Mouse (Mus musculus) layer of hippocampus, postnatal 10 days (tissue): Measurements from ENCODE around the gene 1700014D04Rik. TPM values are rescaled to one million over a fixed set of nuclear protein-coding genes. Genes with fewer than 3 reads are reported as not detected.
"Not testable (repeated sequence)": the region's sequence is repeated elsewhere in the genome, so short reads cannot be mapped to it uniquely, and the experiment has no call there.

Source experiments
- DNase-seq, 2 experiments: peaks; one replicate each; pipeline ENCODE4 v3.0.0; 2021; ENCODE audit warnings: low spot score in 2 of 2
- long read RNA-seq: library from polyadenylated mRNA; stranded (forward); transcript quantifications from one replicate; pipeline ENCODE4 v2.0.0, GENCODE M21; 2023
- total RNA-seq, 2 experiments: library from RNA; stranded (reverse); gene quantifications; 2 replicates each; pipeline ENCODE4 v1.2.3; 2021

1700014D04Rik gene
- total RNA-seq, result 1 to 10 TPM in 1 of 2 experiments, under 1 TPM in 1; 0.56 to 1.2 TPM
- long read RNA-seq, result 0 reads

DNA sequence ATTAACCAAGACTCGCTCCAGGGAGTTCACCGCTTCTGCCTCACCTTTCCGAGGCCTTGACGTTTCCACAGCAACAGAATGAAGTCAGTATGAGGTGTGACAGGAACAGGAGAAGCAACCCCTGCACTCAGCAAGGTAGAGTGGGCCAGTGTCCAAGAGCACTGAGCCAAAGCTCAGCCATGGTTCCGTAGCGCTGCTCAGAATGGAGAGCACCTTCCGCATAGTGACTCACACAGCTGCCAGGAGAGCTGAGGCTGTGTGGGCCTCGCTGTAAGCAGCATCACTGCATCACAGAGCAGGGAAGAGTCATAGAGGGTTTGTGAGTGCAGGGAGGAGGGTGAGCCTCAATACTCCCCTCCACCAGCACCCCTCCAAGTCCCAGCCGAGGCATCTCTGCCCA, at the start of gene 1700014D04Rik:
Gene 1700014D04Rik (minus strand): TSS at position 42 of the 400 bp plus-strand sequence.
- DNase-seq, result no peak

DNA sequence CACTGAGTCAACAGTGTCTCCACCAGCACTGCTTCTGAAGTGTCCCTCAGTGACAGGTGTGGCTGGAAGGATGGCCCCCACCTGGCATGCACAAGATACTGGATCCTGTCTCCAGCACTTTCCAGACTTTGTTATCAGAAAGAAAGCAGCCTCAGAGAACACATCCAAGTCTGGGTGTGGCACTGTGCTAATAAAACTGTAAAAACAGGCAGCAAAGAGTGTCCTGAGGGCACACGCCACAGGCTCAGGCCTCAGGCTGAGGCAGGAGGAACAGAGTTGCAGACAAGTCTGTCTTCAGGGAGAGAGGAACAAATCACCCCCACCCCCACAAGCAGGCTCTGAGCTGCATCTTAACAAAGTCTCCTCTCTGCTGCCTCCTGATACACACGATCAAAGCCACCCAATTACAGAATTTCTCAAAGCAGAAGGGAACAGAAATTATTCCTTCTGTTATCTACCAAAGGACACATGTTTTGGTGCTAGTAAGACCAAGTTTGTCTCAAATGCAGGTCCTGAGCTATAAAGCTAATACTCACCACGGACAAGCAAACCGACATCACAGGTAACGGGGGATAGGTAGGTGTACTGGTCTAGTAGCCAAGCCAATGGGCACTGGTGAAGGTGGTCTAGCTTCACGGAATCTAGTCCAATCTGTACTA, 49.4 kb upstream of the 1700014D04Rik start:
- DNase-seq, result no peak

- no peak for DNase-seq
Observed at GRCm38 (mm10) chr13:59794786-59795185, 48.2 kb upstream of the 1700014D04Rik start.

- DNase-seq, result no peak
Observed at GRCm38 (mm10) chr13:59782145-59782544, 35.6 kb upstream of the 1700014D04Rik start, which contains the start of gene Gm49354. Gene Gm49354 (minus strand): TSS chr13:59782245.

DNA sequence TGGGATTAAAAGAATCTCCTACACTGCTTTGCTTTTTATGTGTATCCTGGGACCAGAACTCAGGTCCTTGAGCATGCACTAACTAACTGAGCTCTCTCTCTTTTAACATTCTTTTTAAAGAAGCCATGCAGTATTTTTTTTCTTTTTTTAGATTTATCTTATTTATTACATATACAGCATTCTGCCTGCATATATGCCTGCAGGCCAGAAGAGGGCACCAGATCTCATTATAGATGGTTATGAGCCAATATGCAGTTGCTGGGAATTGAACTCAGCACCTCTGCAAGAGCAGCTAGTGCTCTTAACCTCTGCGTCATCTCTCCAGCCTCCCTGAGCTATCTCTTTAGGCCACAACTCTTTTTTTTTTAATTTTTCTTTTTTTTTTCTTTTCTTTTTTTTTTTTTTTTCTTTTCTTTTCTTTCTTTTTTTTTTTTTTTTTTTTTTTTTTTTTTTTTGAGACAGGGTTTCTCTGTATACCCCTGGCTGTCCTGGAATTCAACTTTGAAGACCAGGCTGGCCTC, 33.3 kb upstream of the 1700014D04Rik start:
- not testable (repeated sequence) for DNase-seq

DNA sequence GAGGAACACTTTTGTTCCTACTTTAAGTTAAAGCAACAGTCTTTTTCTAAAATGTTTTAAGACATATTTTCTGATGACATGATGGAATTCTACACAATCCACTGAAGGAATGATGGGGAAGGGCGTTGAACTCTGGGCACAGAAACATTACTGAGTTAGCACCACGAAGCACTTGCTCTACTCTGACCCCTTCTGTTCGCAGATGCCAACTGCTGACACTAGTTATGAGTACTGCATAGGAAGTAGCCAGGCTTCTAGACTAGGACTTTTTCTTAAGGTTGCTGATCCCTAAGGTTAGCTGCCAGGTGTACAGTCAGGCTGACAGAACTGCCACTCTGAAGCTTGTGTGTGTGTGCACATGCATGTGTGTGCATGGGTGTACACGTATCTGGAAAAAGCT, 32.7 kb upstream of the 1700014D04Rik start:
- DNase-seq, result no peak

DNA sequence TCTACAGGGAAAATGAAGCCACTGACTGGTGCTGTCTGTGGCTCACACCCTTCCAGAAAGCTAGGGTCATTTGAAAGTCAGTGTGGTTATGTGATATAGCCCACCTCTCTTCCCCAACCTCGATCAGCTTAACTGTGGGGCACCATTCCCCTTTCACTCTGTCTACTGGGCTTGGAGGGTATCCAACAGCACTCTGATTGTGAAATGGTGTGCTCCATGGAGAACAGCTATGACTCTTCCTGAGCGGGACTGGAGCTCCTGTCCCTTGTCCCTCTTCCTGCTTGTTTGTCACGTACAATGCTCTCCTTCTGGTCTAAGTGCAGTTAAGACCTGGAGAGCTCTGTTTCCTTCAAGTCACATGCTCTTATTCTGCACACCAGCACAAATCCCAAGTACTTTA, 28.6 kb upstream of the 1700014D04Rik start:
- DNase-seq, result no peak

GRCm38 (mm10) chr13:59771257-59771656, 24.7 kb upstream of the 1700014D04Rik start:
- peak; percentile 53 to 65 for DNase-seq

DNA sequence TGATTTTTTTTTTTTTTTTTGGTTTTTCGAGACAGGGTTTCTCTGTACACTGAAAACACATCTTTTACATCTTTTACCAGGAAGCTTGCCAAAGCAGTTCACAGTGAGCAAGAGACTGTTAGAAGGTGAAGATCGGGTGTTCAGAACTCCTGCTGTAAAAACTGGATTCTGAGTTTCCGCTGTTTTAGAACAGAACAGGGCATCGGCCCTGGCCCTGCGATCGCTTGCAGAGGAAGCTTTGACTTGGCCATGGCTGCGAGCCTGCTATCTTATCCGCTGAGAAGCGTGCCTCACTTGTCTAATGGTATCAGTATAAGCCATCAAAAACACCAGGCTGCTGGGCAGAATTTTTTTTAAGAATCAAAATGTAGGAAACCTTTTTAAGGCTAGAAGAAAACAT, 24.3 kb upstream of the 1700014D04Rik start:
- peak in 1 of 2 experiments; percentile 21 for DNase-seq

DNA sequence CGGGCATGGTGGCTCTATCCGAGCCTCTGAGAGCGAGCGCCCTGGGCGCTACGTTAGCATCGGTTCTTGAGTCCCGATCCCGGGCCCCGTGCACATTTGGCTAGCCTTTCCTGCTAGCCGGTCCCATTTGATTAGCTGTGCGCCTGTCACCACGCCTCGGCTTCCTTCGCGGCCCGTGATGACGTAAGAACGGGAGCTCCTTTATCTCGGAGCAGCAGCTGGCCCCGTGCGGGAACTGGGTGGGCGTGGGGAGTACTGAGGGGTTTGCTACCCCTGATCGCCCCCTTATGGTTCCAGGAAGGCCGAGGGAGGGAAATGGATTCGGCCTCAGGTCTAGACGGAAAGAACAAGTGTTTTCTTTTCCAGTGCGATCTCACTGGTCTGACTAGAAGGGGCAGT, 23.6 kb upstream of the 1700014D04Rik start:
- DNase-seq, result peak; percentile 82 to 86

DNA sequence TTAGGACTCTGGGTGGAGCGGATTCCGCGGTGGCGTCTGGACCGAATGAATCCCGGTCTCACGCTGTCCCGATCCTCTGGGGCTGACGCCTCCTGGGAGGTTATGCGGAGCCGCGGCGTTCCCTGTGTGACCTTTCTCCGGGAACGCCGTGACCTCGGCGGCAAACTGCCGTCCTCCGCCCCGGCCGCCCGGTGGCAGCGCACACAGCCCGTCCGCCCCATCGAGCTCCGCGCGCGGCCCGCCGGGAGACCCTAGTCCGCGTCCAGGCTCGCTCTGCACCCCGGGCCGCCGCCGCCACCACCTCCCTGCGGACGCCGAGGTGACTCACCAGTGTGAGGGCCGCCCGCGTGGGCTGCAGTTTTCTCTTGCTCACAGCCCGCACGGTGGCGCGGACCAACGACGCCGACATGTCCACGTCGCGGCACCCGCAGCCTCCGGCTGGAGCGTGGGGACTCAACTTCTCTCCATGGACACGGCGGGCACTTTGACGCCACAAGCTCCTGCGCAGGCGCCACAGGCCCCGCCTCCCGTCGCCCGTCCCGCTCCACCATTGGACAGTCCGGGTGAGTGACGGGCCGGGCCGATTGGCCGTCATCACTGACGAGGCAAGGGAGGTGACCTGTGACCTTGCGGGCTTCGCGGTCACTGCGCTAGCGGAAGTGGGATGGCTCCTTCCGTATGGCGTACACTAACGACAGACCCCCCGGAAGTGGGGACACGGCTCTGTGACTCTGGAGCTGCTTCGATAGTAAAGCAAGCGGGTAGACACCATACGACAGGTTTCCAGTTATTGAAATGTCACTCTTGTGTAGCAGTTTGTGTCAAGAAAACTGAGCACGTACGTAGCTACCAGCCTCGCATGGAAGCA, 23.0 kb upstream of the 1700014D04Rik start, which contains the start of gene Isca1:
Gene Isca1 (minus strand): TSS at position 515 of the 868 bp plus-strand sequence.
- peak; percentile 99 to 100 for DNase-seq

DNA sequence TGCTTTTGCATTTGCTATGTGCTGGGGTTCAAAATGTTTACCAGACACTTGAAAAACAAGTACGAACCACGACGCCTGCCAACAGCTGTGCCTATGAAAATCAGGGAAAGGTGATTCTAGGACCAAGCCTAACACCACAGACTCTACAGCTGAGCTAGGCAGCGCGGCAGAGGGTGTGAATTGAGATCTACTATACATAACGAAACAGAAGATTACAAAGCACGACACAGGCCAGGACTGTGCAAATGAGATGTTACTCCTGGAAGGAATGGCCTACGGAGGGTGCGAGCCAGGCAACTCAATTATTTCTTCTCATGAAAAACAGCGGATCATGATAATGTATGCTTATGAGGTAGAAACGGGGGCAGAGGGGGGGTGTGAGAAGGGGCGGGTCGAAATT, 22.0 kb upstream of the 1700014D04Rik start:
- DNase-seq, result no peak

DNA sequence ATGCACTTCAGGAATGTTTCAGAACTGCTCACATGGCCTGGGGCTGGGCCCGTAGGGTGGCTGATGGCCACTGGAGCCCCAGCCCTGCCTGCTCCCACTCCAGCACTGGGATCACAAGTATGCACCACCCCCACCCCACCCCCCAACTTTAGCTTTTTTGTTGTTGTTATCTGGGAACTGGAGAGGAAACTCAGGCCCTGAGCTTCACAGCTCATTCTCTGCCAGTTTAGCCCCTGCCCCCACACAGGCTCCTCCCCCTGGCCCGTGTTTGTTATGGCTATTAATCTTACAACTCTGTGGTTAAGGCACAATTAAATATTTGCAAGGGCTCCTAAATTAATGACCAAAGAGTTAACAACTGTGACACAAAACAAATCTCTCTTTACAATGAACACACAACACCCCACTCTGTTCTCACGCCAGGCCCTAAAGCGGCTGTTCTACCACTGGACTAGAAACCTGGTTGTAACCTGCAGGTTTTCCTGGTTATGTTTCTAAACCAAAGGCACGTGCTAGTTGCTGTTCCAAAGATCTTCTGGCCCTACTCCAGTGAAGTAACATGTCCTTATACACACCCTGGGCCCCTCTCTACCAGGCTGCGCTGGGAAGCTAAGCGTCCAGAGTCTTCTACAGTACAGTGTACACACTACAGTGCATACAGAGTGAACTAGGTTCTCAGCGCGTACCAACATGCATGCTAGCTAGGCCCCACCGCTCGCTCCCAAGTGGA, 20.4 kb upstream of the 1700014D04Rik start:
- DNase-seq, result no peak

- DNase-seq, result no peak
Observed at GRCm38 (mm10) chr13:59762791-59763190, 16.2 kb upstream of the 1700014D04Rik start.

DNA sequence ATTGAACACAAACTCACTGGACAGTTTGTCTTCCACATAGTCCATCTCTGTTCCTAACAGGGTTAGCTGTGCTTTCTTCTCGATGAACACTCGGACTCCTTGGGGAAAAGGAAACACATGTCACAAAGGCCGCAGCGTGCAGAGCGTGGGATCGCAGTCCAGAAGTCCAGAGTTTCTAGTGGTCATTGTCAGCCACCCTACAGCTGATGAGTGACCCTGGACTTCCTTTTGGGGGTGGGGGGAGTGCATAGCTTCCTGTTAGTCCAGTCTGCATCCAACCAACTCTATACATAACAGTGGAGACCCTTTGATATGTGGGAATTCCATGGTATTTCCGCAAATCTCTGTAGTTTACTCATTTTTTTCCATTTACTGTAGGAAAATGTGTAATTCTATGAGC, 10.4 kb upstream of the 1700014D04Rik start:
- DNase-seq, result no peak

GRCm38 (mm10) chr13:59750310-59750709, 3.8 kb upstream of the 1700014D04Rik start:
- DNase-seq, result no peak

- DNase-seq, result no peak
Observed at GRCm38 (mm10) chr13:59746164-59746563, 388 bp downstream of the 1700014D04Rik start.

- DNase-seq, result no peak
Observed at GRCm38 (mm10) chr13:59745462-59745861, 1.1 kb downstream of the 1700014D04Rik start.

DNA sequence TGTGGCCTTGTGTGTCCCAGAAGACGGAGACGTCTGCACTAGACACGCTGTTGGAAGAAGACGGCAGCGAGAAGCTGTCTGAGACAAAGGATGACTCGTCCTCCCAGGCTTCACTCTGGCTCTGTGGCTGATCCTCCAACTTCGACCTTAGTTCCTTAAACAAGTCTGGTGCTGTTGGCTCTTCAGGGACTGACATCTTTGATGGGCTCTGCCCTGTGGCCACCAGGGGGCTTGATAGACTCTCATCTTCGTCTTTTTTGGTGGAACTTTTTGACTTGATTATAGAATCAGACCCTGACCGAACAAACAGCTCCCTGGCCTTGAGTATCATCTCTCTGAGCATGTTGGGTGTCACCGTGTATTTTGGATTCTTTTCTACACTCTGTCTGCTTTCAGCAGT, 4.9 kb downstream of the 1700014D04Rik start:
- no peak for DNase-seq

GRCm38 (mm10) chr13:59741096-59741495, 5.5 kb downstream of the 1700014D04Rik start:
- DNase-seq, result no peak

GRCm38 (mm10) chr13:59739397-59739796, 7.2 kb downstream of the 1700014D04Rik start:
- no peak for DNase-seq
